Mouse (Mus musculus) heart, embryonic 10.5 days (tissue): ENCODE results near the gene Pgam2. TPM values are rescaled to one million over a fixed set of nuclear protein-coding genes. Genes with fewer than 3 reads are reported as not detected.

Experiments used
- DNase-seq: peaks from one replicate; pipeline ENCODE4 v3.0.0-alpha.2; 2017; ENCODE audit warnings: low spot score
- H3K27ac ChIP-seq: fragments of 300-500 bp; sonication (generic); 2 replicates; pipeline ENCODE4 v1.5.1; 2016; ENCODE audit warnings: mild to moderate bottlenecking
- H3K27me3 ChIP-seq: fragments of 300-500 bp; sonication (generic); 2 replicates; pipeline ENCODE4 v1.6.1; 2016; ENCODE audit warnings: mild to moderate bottlenecking; ENCODE audit not compliant: poor library complexity, insufficient read depth, severe bottlenecking
- H3K36me3 ChIP-seq: fragments of 300-500 bp; sonication (generic); 2 replicates; pipeline ENCODE4 v1.6.1; 2016; ENCODE audit warnings: mild to moderate bottlenecking, moderate library complexity
- H3K4me1 ChIP-seq: fragments of 300-500 bp; sonication (generic); 2 replicates; pipeline ENCODE4 v1.6.1; 2016; ENCODE audit warnings: mild to moderate bottlenecking
- H3K4me3 ChIP-seq: fragments of 300-500 bp; sonication (generic); 2 replicates; pipeline ENCODE4 v1.5.1; 2016; ENCODE audit warnings: mild to moderate bottlenecking, moderate library complexity
- H3K9me3 ChIP-seq: fragments of 300-500 bp; sonication (generic); 2 replicates; pipeline ENCODE4 v1.6.1; 2016; ENCODE audit warnings: mild to moderate bottlenecking, moderate library complexity
- WGBS: fragments of 180-500 bp; shearing (Covaris S2); methylation state at CpG from one replicate; pipeline ENCODE4 v1.1.7; 2016; 5-methylcytosine and 5-hydroxymethylcytosine counted together
- polyA plus RNA-seq: library from polyadenylated mRNA; unstranded; fragments of >200 nt; fragmentation: Nextera tagmentation; extraction: Ambion mirVana; gene quantifications from 2 replicates; pipeline ENCODE4 v1.2.1, GENCODE M21; 2016

Pgam2 gene
- polyA plus RNA-seq: 479 and 714 TPM in 2 replicates

- DNase-seq: peak; percentile 88
- WGBS: 21% methylated on average over 8 of the region's 8 CpGs
- H3K27ac ChIP-seq: peak within 1 kb of the TSS; percentile 89
- H3K27me3 ChIP-seq: no peaks in the 10 kb centered on the region
- peak within 1 kb of the TSS; percentile 62 for H3K4me3 ChIP-seq
- peaks cover 51% of the 10 kb centered on the region for H3K4me1 ChIP-seq
- H3K9me3 ChIP-seq: no peaks in the 10 kb centered on the region
- H3K36me3 ChIP-seq: peaks cover 31% of the 10 kb centered on the region
Measured at GRCm38 (mm10) chr11:5803551-5803981, at the start of gene Pgam2. TSS of gene Pgam2 (minus strand) at chr11:5803733.

GRCm38 (mm10) chr11:5852314-5852713, 48.8 kb upstream of the Pgam2 start:
- no peak for DNase-seq
- WGBS: 63% methylated on average over 1 of the region's 1 CpGs
- Histone ChIP-seq H3K4me1 (peaks cover 46% of the 10 kb centered on the region), H3K27ac (peak overlapping the region; percentile 53), H3K36me3 (no peaks in the 10 kb centered on the region), H3K4me3 (no peak overlapping the region), H3K9me3 (no peaks in the 10 kb centered on the region), H3K27me3 (no peaks in the 10 kb centered on the region)

- WGBS: 56% methylated on average over 4 of the region's 4 CpGs
- peak overlapping the region; percentile 53 for H3K27ac ChIP-seq
- DNase-seq: no peak
- H3K4me3 ChIP-seq: no peak overlapping the region
- no peaks in the 10 kb centered on the region for H3K9me3 ChIP-seq
- no peaks in the 10 kb centered on the region for H3K36me3 ChIP-seq
- peaks cover 40% of the 10 kb centered on the region for H3K4me1 ChIP-seq
- H3K27me3 ChIP-seq: no peaks in the 10 kb centered on the region
Measured at GRCm38 (mm10) chr11:5851021-5851736, 47.6 kb upstream of the Pgam2 start.

- Histone ChIP-seq H3K4me3 (no peak overlapping the region), H3K27me3 (no peaks in the 10 kb centered on the region), H3K4me1 (peaks cover 35% of the 10 kb centered on the region), H3K36me3 (no peaks in the 10 kb centered on the region), H3K9me3 (no peaks in the 10 kb centered on the region), H3K27ac (no peak overlapping the region)
- no peak for DNase-seq
- WGBS: 54% methylated on average over 5 of the region's 5 CpGs
Measured at GRCm38 (mm10) chr11:5850452-5850851, 46.9 kb upstream of the Pgam2 start.

- peaks cover 35% of the 10 kb centered on the region for H3K4me1 ChIP-seq
- no peak overlapping the region for H3K4me3 ChIP-seq
- no peaks in the 10 kb centered on the region for H3K27me3 ChIP-seq
- DNase-seq: no peak
- no peaks in the 10 kb centered on the region for H3K36me3 ChIP-seq
- 0 out of 2 replicates have a peak overlapping the region, but pooled peaks have one; percentile 47 for H3K27ac ChIP-seq
- WGBS: 67% methylated on average over 2 of the region's 2 CpGs
- H3K9me3 ChIP-seq: no peaks in the 10 kb centered on the region
Measured at GRCm38 (mm10) chr11:5849316-5849715, 45.8 kb upstream of the Pgam2 start.

- Histone ChIP-seq H3K9me3 (no peaks in the 10 kb centered on the region), H3K27me3 (no peaks in the 10 kb centered on the region), H3K36me3 (no peaks in the 10 kb centered on the region), H3K4me1 (peaks cover 35% of the 10 kb centered on the region), H3K27ac (no peak overlapping the region), H3K4me3 (no peak overlapping the region)
- 68% methylated on average over 6 of the region's 6 CpGs for WGBS
- no peak for DNase-seq
Measured at GRCm38 (mm10) chr11:5848741-5849140, 45.2 kb upstream of the Pgam2 start.

GRCm38 (mm10) chr11:5846639-5847345, 43.3 kb upstream of the Pgam2 start:
- no peaks in the 10 kb centered on the region for H3K36me3 ChIP-seq
- H3K9me3 ChIP-seq: no peaks in the 10 kb centered on the region
- no peak for DNase-seq
- H3K4me3 ChIP-seq: 0 out of 2 replicates have a peak overlapping the region, but pooled peaks have one; percentile 6
- WGBS: 49% methylated on average over 7 of the region's 7 CpGs
- no peak overlapping the region for H3K27ac ChIP-seq
- H3K27me3 ChIP-seq: no peaks in the 10 kb centered on the region
- H3K4me1 ChIP-seq: peaks cover 28% of the 10 kb centered on the region

GRCm38 (mm10) chr11:5843131-5843530, 39.6 kb upstream of the Pgam2 start:
- Histone ChIP-seq H3K36me3 (no peaks in the 10 kb centered on the region), H3K9me3 (no peaks in the 10 kb centered on the region), H3K27ac (no peak overlapping the region), H3K4me3 (no peak overlapping the region), H3K27me3 (no peaks in the 10 kb centered on the region), H3K4me1 (no peaks in the 10 kb centered on the region)
- DNase-seq: no peak
- WGBS: 78% methylated on average over 3 of the region's 3 CpGs

GRCm38 (mm10) chr11:5841751-5842150, 38.2 kb upstream of the Pgam2 start:
- WGBS: 95% methylated on average over 2 of the region's 2 CpGs
- H3K9me3 ChIP-seq: no peaks in the 10 kb centered on the region
- H3K4me1 ChIP-seq: peaks cover 6% of the 10 kb centered on the region
- no peaks in the 10 kb centered on the region for H3K27me3 ChIP-seq
- no peaks in the 10 kb centered on the region for H3K36me3 ChIP-seq
- no peak overlapping the region for H3K4me3 ChIP-seq
- DNase-seq: no peak
- H3K27ac ChIP-seq: no peak overlapping the region

- no peaks in the 10 kb centered on the region for H3K9me3 ChIP-seq
- H3K4me3 ChIP-seq: no peak overlapping the region
- WGBS: 82% methylated on average over 7 of the region's 7 CpGs
- H3K36me3 ChIP-seq: peaks cover 4% of the 10 kb centered on the region
- no peak overlapping the region for H3K27ac ChIP-seq
- no peaks in the 10 kb centered on the region for H3K27me3 ChIP-seq
- H3K4me1 ChIP-seq: peaks cover 14% of the 10 kb centered on the region
- no peak for DNase-seq
Measured at GRCm38 (mm10) chr11:5840346-5840745, 36.8 kb upstream of the Pgam2 start.

GRCm38 (mm10) chr11:5837251-5838246, 34.0 kb upstream of the Pgam2 start, which contains the start of gene Polm:
TSS of gene Polm (minus strand) at chr11:5838016.
- Histone ChIP-seq H3K27me3 (no peaks in the 10 kb centered on the region), H3K27ac (peak within 1 kb of the TSS; percentile 93), H3K9me3 (no peaks in the 10 kb centered on the region), H3K36me3 (peaks cover 31% of the 10 kb centered on the region), H3K4me3 (peak within 1 kb of the TSS; percentile 80), H3K4me1 (peaks cover 14% of the 10 kb centered on the region)
- under 1% methylated on average over 63 of the region's 63 CpGs for whole genome bisulfite sequencing
- peak; percentile 97 for DNase-seq

GRCm38 (mm10) chr11:5836126-5836525, 32.6 kb upstream of the Pgam2 start:
- no peak for DNase-seq
- 48% methylated on average over 1 of the region's 1 CpGs for WGBS
- no peak overlapping the region for H3K27ac ChIP-seq
- H3K36me3 ChIP-seq: peaks cover 45% of the 10 kb centered on the region
- no peaks in the 10 kb centered on the region for H3K27me3 ChIP-seq
- H3K9me3 ChIP-seq: no peaks in the 10 kb centered on the region
- 0 out of 2 replicates have a peak overlapping the region, but pooled peaks have one; percentile 5 for H3K4me3 ChIP-seq
- peaks cover 19% of the 10 kb centered on the region for H3K4me1 ChIP-seq
